Mouse (Mus musculus): ENCODE results near the gene Camkv. TPM values are rescaled to one million over a fixed set of nuclear protein-coding genes. Genes with fewer than 3 reads are reported as not detected.

Camkv gene
- polyA plus RNA-seq, 2 experiments, result 3.5 to 14.2 TPM

DNA sequence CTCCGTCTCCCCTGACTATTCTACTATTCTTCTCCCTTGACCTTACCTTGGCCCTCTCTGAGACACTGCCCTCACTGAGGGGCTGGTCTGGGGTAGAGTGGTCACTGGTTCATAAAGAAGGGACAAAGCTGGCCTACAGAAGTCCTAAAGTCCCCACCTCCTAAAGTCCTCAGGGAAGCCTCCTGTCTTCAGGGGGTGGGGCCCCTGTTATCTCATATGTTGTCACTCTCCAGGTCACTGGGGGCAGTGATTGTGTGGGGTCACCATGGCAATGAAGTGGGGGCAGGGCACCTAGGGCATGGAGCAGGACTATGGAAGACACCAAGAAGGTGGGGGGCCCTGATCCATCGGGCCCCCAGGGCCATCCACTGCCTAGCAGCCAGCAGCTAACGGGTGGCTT, 7.3 kb upstream of the Camkv start, which contains the start of gene Actl11:
Gene Actl11 (plus strand): TSS at position 301 of the 400 bp plus-strand sequence.
- no peak for ATAC-seq (ENCODE audit: low FRiP score, low read depth)
- TF ChIP-seq POLR2A (IDR thresholded peaks at IDR 0.05; ENCODE audit: borderline replicate concordance, extremely low read depth, insufficient read depth, insufficient read length), result no peak
- Histone ChIP-seq H3K9me3 (ENCODE audit: control insufficient read depth, low read length) (no peaks in the 10 kb centered on the region), H3K27ac (replicated peaks; ENCODE audit: low read depth, low read length) (no peak within 1 kb of the TSS), H3K4me1 (ENCODE audit: control insufficient read depth, insufficient read depth, low read length) (0 out of 2 replicates have a peak, but pooled peaks cover 4% of the 10 kb centered on the region), H3K36me3 (ENCODE audit: control insufficient read depth, insufficient read depth, low read length) (no peaks in the 10 kb centered on the region), H3K9ac (ENCODE audit: low read depth, low read length, severe bottlenecking) (no peak within 1 kb of the TSS), H3K4me3 (replicated peaks; ENCODE audit: low read length) (no peak within 1 kb of the TSS), H3K27me3 (ENCODE audit: control insufficient read depth, insufficient read depth, low read length) (no peaks in the 10 kb centered on the region), H3K4me2 (replicated peaks; ENCODE audit: low read depth, low read length, severe bottlenecking) (no peak within 1 kb of the TSS)
- no peak for DNase-seq (ENCODE audit: low spot score)
- 68% methylated on average over 3 of the region's 3 CpGs for WGBS

DNA sequence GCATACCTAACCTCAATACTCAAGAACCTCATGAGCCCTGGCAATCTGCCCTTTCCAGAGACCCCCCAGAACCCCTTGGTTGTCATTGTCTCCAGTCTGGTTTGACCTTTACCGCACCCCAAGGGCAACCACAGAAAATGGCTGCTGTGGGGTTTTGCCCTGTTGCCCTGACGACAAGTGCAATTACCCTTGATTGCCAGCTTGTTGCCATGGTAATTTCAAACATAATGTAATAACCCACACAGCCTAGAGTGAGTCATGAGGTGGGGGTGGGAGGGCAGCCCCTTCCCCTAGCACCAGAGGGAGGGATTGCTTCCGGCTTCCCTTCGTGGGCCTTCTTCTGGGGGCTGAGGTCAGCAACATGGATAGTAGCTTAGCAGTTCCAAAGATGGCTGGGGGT, 3.3 kb upstream of the Camkv start:
- Histone ChIP-seq H3K4me2 (replicated peaks; ENCODE audit: low read depth, low read length, severe bottlenecking) (no peak overlapping the region), H3K27me3 (ENCODE audit: control insufficient read depth, insufficient read depth, low read length) (no peaks in the 10 kb centered on the region), H3K27ac (replicated peaks; ENCODE audit: low read depth, low read length) (no peak overlapping the region), H3K4me1 (ENCODE audit: control insufficient read depth, insufficient read depth, low read length) (peaks cover 11% of the 10 kb centered on the region), H3K4me3 (replicated peaks; ENCODE audit: low read length) (no peak overlapping the region), H3K36me3 (ENCODE audit: control insufficient read depth, insufficient read depth, low read length) (no peaks in the 10 kb centered on the region), H3K9me3 (ENCODE audit: control insufficient read depth, low read length) (no peaks in the 10 kb centered on the region), H3K9ac (ENCODE audit: low read depth, low read length, severe bottlenecking) (no peak overlapping the region)
- ATAC-seq (ENCODE audit: low FRiP score, low read depth), result no peak
- no peak for DNase-seq (ENCODE audit: low spot score)
- TF ChIP-seq POLR2A (IDR thresholded peaks at IDR 0.05; ENCODE audit: borderline replicate concordance, extremely low read depth, insufficient read depth, insufficient read length), result no peak
- WGBS, result 64% methylated on average over 4 of the region's 4 CpGs

DNA sequence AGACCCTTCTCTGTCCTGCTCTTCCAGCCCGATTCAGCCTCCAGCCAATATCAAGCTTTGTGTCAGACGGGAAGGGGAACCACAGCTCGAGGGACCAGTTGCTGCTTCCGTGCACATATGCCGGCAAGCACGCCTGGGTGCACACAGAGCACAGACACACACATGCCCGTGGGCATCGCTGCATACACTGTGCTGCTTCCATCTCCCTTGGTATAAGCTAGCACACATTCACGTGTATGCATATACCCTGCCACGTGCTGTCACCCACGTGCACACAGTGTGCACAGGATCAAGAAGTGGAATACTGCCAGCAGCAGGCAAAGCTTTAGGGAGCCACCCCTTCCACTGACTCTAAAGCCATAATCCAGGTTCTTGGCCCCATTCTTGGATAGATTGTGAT, 1.3 kb upstream of the Camkv start:
- DNase-seq (ENCODE audit: low spot score), result no peak
- H3K9ac ChIP-seq (ENCODE audit: low read depth, low read length, severe bottlenecking), result no peak overlapping the region
- ATAC-seq (ENCODE audit: low FRiP score, low read depth), result no peak
- peaks cover 11% of the 10 kb centered on the region for H3K4me1 ChIP-seq (ENCODE audit: control insufficient read depth, insufficient read depth, low read length)
- no peaks in the 10 kb centered on the region for H3K27me3 ChIP-seq (ENCODE audit: control insufficient read depth, insufficient read depth, low read length)
- H3K9me3 ChIP-seq (ENCODE audit: control insufficient read depth, low read length), result no peaks in the 10 kb centered on the region
- H3K4me3 ChIP-seq (replicated peaks; ENCODE audit: low read length), result no peak overlapping the region
- no peak overlapping the region for H3K4me2 ChIP-seq (replicated peaks; ENCODE audit: low read depth, low read length, severe bottlenecking)
- no peak for TF ChIP-seq POLR2A (IDR thresholded peaks at IDR 0.05; ENCODE audit: borderline replicate concordance, extremely low read depth, insufficient read depth, insufficient read length)
- WGBS, result 86% methylated on average over 11 of the region's 11 CpGs
- no peak overlapping the region for H3K27ac ChIP-seq (replicated peaks; ENCODE audit: low read depth, low read length)
- no peaks in the 10 kb centered on the region for H3K36me3 ChIP-seq (ENCODE audit: control insufficient read depth, insufficient read depth, low read length)

DNA sequence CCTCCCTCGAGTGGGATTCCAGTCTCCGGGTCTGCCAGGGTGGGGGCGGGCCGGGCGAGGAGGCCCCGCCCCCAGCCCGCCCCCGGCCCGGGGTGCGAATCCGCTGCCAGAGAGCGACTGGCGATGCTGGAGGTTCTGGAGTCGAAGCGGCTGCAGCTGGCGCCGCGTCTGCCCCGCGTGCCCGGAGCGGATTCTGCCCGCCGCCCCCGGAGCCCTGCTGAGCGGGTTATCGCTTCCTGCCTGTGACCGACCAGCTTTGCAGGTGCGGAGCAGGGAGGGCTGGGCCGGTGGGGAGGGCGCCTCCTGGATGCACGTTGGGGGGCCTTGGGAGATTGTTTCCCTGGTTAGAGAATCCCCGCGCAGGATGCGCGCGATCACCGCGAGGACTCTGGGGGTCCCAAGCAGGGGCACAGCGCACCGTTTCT, 328 bp downstream of the Camkv start:
- H3K4me1 ChIP-seq (ENCODE audit: control insufficient read depth, insufficient read depth, low read length), result peaks cover 11% of the 10 kb centered on the region
- peak; percentile 38 for ATAC-seq (ENCODE audit: low FRiP score, low read depth)
- peak overlapping the region; percentile 97 for H3K4me2 ChIP-seq (replicated peaks; ENCODE audit: low read depth, low read length, severe bottlenecking)
- TF ChIP-seq POLR2A (IDR thresholded peaks at IDR 0.05; ENCODE audit: borderline replicate concordance, extremely low read depth, insufficient read depth, insufficient read length), result no peak
- peak overlapping the region; percentile 68 for H3K9ac ChIP-seq (ENCODE audit: low read depth, low read length, severe bottlenecking)
- DNase-seq (ENCODE audit: low spot score), result peak; percentile 31
- no peaks in the 10 kb centered on the region for H3K27me3 ChIP-seq (ENCODE audit: control insufficient read depth, insufficient read depth, low read length)
- H3K27ac ChIP-seq (replicated peaks; ENCODE audit: low read depth, low read length), result no peak overlapping the region
- H3K9me3 ChIP-seq (ENCODE audit: control insufficient read depth, low read length), result no peaks in the 10 kb centered on the region
- H3K4me3 ChIP-seq (replicated peaks; ENCODE audit: low read length), result peak overlapping the region; percentile 57
- WGBS, result under 1% methylated on average over 36 of the region's 41 CpGs
- H3K36me3 ChIP-seq (ENCODE audit: control insufficient read depth, insufficient read depth, low read length), result no peaks in the 10 kb centered on the region

DNA sequence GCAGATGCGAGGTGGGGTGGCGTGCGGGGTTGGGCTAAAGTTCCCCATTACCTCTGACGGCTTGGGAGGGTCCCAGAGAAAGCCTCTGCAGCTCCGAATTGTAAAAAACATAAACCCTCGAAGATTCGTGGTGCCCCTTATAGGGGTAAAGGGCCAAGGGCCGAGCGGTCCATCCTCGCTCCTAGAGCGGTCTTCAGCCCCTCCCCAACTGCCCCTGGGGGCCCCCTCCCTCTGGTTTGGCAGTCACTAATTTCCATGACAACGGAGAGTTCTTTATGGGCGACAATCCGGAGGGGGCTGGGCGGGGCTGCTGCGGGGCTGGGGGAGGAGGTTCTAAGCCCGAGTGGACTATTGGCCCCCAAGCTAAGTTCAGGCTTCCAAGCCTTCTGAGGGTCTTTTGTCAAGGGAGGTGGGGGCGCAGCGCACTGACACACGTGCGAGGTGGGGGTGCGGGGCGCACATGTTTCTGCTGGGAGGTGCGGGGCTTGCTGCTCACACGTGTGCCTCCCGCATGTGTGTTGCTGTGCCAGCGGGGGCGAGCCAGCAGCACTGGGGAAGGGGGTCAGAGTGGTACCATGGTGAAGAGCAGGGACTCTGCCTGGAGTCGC, 845 bp downstream of the Camkv start:
- Histone ChIP-seq H3K9me3 (ENCODE audit: control insufficient read depth, low read length) (no peaks in the 10 kb centered on the region), H3K27ac (replicated peaks; ENCODE audit: low read depth, low read length) (no peak overlapping the region), H3K4me1 (ENCODE audit: control insufficient read depth, insufficient read depth, low read length) (peaks cover 11% of the 10 kb centered on the region), H3K4me3 (replicated peaks; ENCODE audit: low read length) (peak overlapping the region; percentile 57), H3K36me3 (ENCODE audit: control insufficient read depth, insufficient read depth, low read length) (no peaks in the 10 kb centered on the region), H3K4me2 (replicated peaks; ENCODE audit: low read depth, low read length, severe bottlenecking) (peak overlapping the region; percentile 97), H3K27me3 (ENCODE audit: control insufficient read depth, insufficient read depth, low read length) (no peaks in the 10 kb centered on the region), H3K9ac (ENCODE audit: low read depth, low read length, severe bottlenecking) (peak overlapping the region; percentile 68)
- no peak for TF ChIP-seq POLR2A (IDR thresholded peaks at IDR 0.05; ENCODE audit: borderline replicate concordance, extremely low read depth, insufficient read depth, insufficient read length)
- DNase-seq (ENCODE audit: low spot score), result no peak
- ATAC-seq (ENCODE audit: low FRiP score, low read depth), result peak; percentile 23; the same call in 1 of the 2 replicates
- 3% methylated on average over 27 of the region's 29 CpGs for WGBS

Measured in limb, embryonic 14.5 days (tissue).